Mouse (Mus musculus): ENCODE results near the gene Zfp60. TPM values are rescaled to one million over a fixed set of nuclear protein-coding genes. Genes with fewer than 3 reads are reported as not detected.
A peak's percentile ranks its signal among the peaks of the same experiment; 100 is the strongest.

Gene Zfp60
- polyA plus RNA-seq (2021) = 13.1 TPM

GRCm38 (mm10) chr7:27731281-27731883, at the start of gene Zfp60:
TSS of gene Zfp60 (plus strand) at chr7:27731389.
- in situ Hi-C loops (cut with MboI; ENCODE audit: low pct_unique_long_range_greater_than_20kb) = no loop called here
- peak; percentile 98 for ATAC-seq

DNA sequence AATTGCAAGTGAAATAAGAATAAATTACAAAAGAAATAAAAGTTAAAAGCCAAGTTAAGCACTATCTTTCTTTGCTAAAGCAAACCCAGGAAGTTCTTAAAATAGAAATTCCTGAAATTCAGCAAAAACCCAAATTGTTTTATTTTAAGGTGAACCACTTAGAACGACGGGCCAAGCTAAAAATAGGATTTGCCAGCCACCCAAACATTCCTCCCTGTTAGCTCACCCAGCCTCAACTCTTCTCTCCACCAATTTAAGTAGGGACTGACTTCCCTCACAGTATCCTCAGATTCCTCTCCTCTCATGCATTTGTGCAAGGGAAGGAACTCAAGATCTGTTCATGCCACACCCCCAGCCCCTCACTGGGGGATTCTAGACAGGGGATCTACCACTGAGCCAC, 48.0 kb upstream of the Zfp60 start:
- POLR2A ChIA-PET = interaction anchor here (0.7 kb wide), 1 partner anchor 76 kb away, joined by 4 read pairs; no protein-coding TSS in a partner anchor
- H3K27me3 ChIP-seq = no peaks in the 10 kb centered on the region
- ATAC-seq (no peak), DNase-seq (ENCODE audit: low read depth, low spot score) (no peak)
- in situ Hi-C loops (cut with MboI; ENCODE audit: low pct_unique_long_range_greater_than_20kb) = loop anchor here (5.0 kb wide), 1 partner anchor 89 kb away; no protein-coding TSS in a partner anchor
- CTCF ChIA-PET = no interaction called here
- TF ChIP-seq CTCF (IDR thresholded peaks at IDR 0.05) = no peak

More at GRCm38 (mm10) chr7:27731281-27731883, at the start of gene Zfp60:
- peak; percentile 54 for TF ChIP-seq CTCF (IDR thresholded peaks at IDR 0.05)
- peak; percentile 37 for DNase-seq (ENCODE audit: low read depth, low spot score)
- no peaks in the 10 kb centered on the region for H3K27me3 ChIP-seq
- CTCF ChIA-PET = no interaction called here
- POLR2A ChIA-PET = no interaction called here

DNA sequence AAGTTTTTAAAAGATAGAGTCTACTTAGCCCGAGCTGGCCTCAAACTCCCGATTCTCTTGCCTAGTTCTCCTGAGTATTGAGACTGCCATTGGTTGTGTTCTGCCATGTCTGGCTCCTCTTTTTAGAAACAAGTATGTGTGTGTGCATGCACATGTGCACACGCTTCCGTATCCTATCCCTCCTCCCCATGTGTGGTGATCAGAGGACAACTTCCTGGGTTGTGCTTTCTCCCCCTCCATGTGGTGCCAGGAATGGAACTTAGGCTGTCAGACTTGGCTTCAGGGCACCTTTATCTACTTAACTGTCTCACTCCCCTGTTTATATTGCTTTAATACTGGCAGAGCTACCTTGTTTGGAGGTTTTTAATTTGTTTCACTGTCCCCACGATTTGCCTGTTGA, 46.0 kb upstream of the Zfp60 start:
- no peaks in the 10 kb centered on the region for H3K27me3 ChIP-seq
- ChIA-PET CTCF (interaction anchor here (0.7 to 1.2 kb wide), 2 partner anchors 22 to 51 kb away, joined by 3 read pairs; no protein-coding TSS in a partner anchor), POLR2A (interaction anchor here (0.7 kb wide), 1 partner anchor 15 kb away, joined by 4 read pairs; no protein-coding TSS in a partner anchor)
- no peak for TF ChIP-seq CTCF (IDR thresholded peaks at IDR 0.05)
- in situ Hi-C loops (cut with MboI; ENCODE audit: low pct_unique_long_range_greater_than_20kb) = loop anchor here (5.0 kb wide), 1 partner anchor 33 kb away; the partner anchor contains the start of gene Ttc9b
- DNase-seq (ENCODE audit: low read depth, low spot score) (no peak), ATAC-seq (no peak)

- POLR2A ChIA-PET = interaction anchor here (0.7 kb wide), 1 partner anchor 15 kb away, joined by 4 read pairs; no protein-coding TSS in a partner anchor
- DNase-seq (ENCODE audit: low read depth, low spot score) = no peak
- CTCF ChIA-PET = interaction anchor here (0.7 to 1.2 kb wide), 2 partner anchors 23 to 52 kb away, joined by 3 read pairs; no protein-coding TSS in a partner anchor
- no peaks in the 10 kb centered on the region for H3K27me3 ChIP-seq
- peak; percentile 53 for TF ChIP-seq CTCF (IDR thresholded peaks at IDR 0.05)
- in situ Hi-C loops (cut with MboI; ENCODE audit: low pct_unique_long_range_greater_than_20kb) = loop anchor here (5.0 kb wide), 1 partner anchor 33 kb away; the partner anchor contains the start of gene Ttc9b
- no peak for ATAC-seq
Observed at GRCm38 (mm10) chr7:27685681-27686080, 45.5 kb upstream of the Zfp60 start.

DNA sequence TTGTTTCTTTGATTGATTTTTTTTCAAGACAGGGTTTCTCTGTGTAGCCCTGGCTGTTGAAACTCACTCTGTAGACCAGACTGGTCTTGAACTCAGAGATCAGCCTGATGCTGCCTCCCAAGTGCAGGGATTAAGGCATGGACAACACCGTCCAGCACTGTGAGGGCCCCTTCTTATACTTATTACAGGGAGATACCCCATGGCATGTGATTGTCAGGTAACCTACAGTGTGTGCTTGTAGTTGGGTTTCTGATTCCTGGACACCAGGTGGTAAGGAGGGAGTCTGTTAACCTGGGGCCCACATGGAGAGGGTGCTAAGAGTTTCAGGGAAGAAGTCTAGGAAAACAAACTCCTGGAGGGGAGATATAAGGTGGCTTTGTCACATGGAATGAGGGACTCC, 44.1 kb upstream of the Zfp60 start:
- no peak for TF ChIP-seq CTCF (IDR thresholded peaks at IDR 0.05)
- POLR2A ChIA-PET = no interaction called here
- DNase-seq (ENCODE audit: low read depth, low spot score) (no peak), ATAC-seq (no peak)
- in situ Hi-C loops (cut with MboI; ENCODE audit: low pct_unique_long_range_greater_than_20kb) = loop anchor here (5.0 kb wide), 1 partner anchor 35 kb away; the partner anchor contains the start of gene Ttc9b
- CTCF ChIA-PET = no interaction called here
- H3K27me3 ChIP-seq = no peaks in the 10 kb centered on the region

DNA sequence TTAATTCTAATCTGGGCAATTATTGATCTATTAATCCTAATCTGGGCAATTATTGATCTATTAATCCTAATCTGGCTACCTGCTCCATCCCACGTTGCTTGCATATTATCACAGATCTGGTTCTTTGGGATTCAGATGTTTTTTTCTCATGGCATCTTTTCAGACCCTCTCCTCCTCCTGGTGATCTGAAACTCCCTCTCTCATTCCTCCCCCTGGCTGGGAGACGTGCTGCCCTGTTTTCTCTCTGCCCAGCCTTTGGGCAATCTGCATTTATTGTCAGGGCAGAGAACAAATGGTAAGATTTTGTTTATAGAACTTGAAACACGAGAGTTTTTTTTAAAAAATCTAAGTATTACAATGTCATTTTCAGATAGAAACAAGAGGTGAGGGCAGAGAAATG, 43.4 kb upstream of the Zfp60 start:
- POLR2A ChIA-PET = no interaction called here
- in situ Hi-C loops (cut with MboI; ENCODE audit: low pct_unique_long_range_greater_than_20kb) = loop anchor here (5.0 kb wide), 1 partner anchor 36 kb away; the partner anchor contains the start of gene Ttc9b

DNA sequence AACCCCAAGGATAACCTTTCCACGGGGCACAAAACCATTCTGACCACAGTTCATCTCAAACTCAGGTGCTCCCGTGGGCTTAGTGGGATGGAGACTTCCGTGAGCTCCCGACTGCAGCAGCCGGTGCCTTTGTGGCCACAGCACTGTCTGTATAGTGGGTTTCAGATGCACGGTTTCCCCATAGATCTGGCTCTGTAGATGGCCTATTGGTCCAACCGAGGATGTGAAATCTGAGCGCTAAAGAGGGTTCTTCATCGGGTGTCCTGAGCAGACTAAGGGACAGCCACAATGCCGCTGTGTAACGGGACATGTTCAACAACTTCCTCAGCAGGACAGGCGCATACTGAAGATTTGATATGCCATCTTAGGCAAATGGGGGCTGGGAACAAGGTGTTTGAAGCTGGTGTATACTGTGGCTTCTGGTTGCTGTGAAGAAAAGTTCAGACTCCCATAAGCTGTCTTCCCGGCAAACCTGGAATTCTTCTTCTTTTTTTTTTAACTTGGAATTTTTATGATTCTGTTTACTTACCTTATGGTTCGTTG, 42.9 kb upstream of the Zfp60 start:
- ChIA-PET POLR2A (interaction anchor here (1.4 kb wide), 1 partner anchor 96 kb away, joined by 3 read pairs; no protein-coding TSS in a partner anchor), CTCF (interaction anchor here (0.9 kb wide), 1 partner anchor 57 kb away, joined by 3 read pairs; no protein-coding TSS in a partner anchor)
- DNase-seq (ENCODE audit: low read depth, low spot score) = no peak
- no peaks in the 10 kb centered on the region for H3K27me3 ChIP-seq
- in situ Hi-C loops (cut with MboI; ENCODE audit: low pct_unique_long_range_greater_than_20kb) = loop anchor here (5.0 kb wide), 1 partner anchor 36 kb away; the partner anchor contains the start of gene Ttc9b
- ATAC-seq = no peak
- no peak for TF ChIP-seq CTCF (IDR thresholded peaks at IDR 0.05)

More for the DNA sequence above, 43.4 kb upstream of the Zfp60 start:
- H3K27me3 ChIP-seq = no peaks in the 10 kb centered on the region
- TF ChIP-seq CTCF (IDR thresholded peaks at IDR 0.05) = no peak
- ATAC-seq = no peak
- no peak for DNase-seq (ENCODE audit: low read depth, low spot score)
- CTCF ChIA-PET = no interaction called here

DNA sequence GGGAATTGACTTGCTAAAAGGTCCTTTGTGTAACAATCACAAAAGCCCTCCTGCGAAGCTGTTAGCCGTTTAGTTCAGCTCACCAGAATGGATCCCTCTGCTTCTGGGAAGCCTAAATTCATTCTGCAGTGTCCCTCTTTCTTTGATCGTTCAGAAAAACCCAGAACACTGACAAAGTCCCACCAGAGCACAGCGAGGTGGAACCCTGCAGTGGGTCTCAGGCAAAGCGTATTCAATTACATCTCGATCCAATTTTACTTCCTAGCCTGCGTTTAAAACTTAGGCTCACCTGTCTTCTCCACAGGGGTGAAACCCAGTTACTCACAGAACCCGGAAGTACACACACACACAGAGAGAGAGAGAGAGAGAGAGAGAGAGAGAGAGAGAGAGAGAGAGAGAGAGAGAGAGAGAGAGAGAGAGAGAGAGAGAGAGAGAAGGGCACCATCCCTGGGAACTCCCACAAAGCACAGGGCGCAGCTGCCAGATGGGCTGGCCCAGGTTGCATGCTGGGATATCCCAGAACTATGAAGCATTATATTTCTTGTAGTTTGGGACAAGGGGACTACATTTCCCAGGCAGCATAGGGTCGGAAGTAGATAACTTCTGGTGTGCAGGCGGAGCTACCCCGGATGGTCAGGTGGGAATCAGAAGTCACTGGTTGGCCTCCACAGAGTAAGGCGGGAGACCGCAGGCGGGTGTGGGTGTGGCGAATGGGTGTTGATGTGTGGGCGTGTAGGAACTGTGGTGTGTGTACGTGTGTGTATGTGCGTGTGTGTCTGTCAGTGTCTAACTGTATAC, 42.2 kb upstream of the Zfp60 start, which contains the start of gene Zfp607b:
Gene Zfp607b (plus strand): TSS at position 526 of the 798 bp plus-strand sequence.
- no peak for TF ChIP-seq CTCF (IDR thresholded peaks at IDR 0.05)
- DNase-seq (ENCODE audit: low read depth, low spot score) = peak; percentile 85
- peak; percentile 99 for ATAC-seq
- ChIA-PET POLR2A (interaction anchor here (1.4 kb wide), 1 partner anchor 97 kb away, joined by 3 read pairs; no protein-coding TSS in a partner anchor), CTCF (interaction anchor here (0.9 to 1.3 kb wide), 4 partner anchors 10 to 58 kb away, joined by 3 to 5 read pairs (median 3); no protein-coding TSS in a partner anchor)
- no peaks in the 10 kb centered on the region for H3K27me3 ChIP-seq
- in situ Hi-C loops (cut with MboI; ENCODE audit: low pct_unique_long_range_greater_than_20kb) = loop anchor here (5.0 kb wide), 1 partner anchor 37 kb away; the partner anchor contains the start of gene Ttc9b

- no peak for ATAC-seq
Observed at GRCm38 (mm10) chr7:27691076-27691475, 40.1 kb upstream of the Zfp60 start.

DNA sequence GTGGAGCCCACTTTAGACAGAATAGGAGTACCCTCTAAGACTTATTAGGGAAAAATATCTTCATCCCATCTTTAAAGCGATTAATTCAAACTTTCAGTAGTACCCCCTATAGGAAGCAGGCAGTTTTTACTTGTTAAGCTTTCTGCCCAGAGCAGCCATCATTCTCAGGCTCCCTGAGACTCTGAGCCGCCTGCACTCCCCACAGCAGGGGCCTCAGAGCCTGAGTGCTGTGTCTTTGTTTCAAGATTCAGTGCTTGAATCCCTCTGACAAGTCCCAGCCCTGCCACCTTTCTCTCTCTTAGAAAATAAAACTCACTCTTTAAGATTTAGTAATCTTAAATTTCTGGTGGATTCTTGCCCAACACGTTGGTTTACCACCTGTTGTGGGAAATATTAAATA, 34.5 kb upstream of the Zfp60 start:
- no peak for TF ChIP-seq CTCF (IDR thresholded peaks at IDR 0.05)
- in situ Hi-C loops (cut with MboI; ENCODE audit: low pct_unique_long_range_greater_than_20kb) = no loop called here
- ATAC-seq (no peak), DNase-seq (ENCODE audit: low read depth, low spot score) (no peak)
- POLR2A ChIA-PET = no interaction called here
- CTCF ChIA-PET = no interaction called here
- no peaks in the 10 kb centered on the region for H3K27me3 ChIP-seq

More at GRCm38 (mm10) chr7:27691076-27691475, 40.1 kb upstream of the Zfp60 start:
- peak; percentile 79 for TF ChIP-seq CTCF (IDR thresholded peaks at IDR 0.05)
- no peaks in the 10 kb centered on the region for H3K27me3 ChIP-seq
- in situ Hi-C loops (cut with MboI; ENCODE audit: low pct_unique_long_range_greater_than_20kb) = loop anchor here (5.0 kb wide), 1 partner anchor 36 kb away; no protein-coding TSS in a partner anchor
- ChIA-PET CTCF (no interaction called here), POLR2A (no interaction called here)
- no peak for DNase-seq (ENCODE audit: low read depth, low spot score)
